Mouse (Mus musculus): ENCODE results near the gene Trafd1. TPM values are rescaled to one million over a fixed set of nuclear protein-coding genes. Genes with fewer than 3 reads are reported as not detected.
A peak's percentile ranks its signal among the peaks of the same experiment; 100 is the strongest.

Gene Trafd1
- total RNA-seq (2014; fragmentation: Nextera tagmentation): 13.2 and 16.0 TPM in 2 replicates
- 18.8 and 20.3 TPM in 2 replicates for total RNA-seq (2017)
- 15.2 and 17.5 TPM in 2 replicates for polyA plus RNA-seq (2012)

GRCm38 (mm10) chr5:121385461-121386119 is at the start of gene Trafd1:
Trafd1 (minus strand) TSS chr5:121385632.
- 0 out of 2 replicates have a peak, but pooled peaks cover 3% of the 10 kb centered on the region for H3K27me3 ChIP-seq (ENCODE audit: insufficient read depth, low read length)
- peaks cover 43% of the 10 kb centered on the region for H3K4me1 ChIP-seq (ENCODE audit: insufficient read depth, low read depth, low read length)
- H3K9me3 ChIP-seq (replicated peaks): peaks cover 6% of the 10 kb centered on the region
- H3K4me3 ChIP-seq (ENCODE audit: low read depth, low read length): peak within 1 kb of the TSS; percentile 78
- TF ChIP-seq GATA2 (IDR thresholded peaks at IDR 0.05; ENCODE audit: borderline replicate concordance, low read depth, low read length) (no peak), CTCF (IDR thresholded peaks at IDR 0.05; ENCODE audit: low read depth, low read length) (no peak), GATA1 (IDR thresholded peaks at IDR 0.05; ENCODE audit: borderline replicate concordance, low read length) (no peak), POLR2AphosphoS5 (IDR thresholded peaks at IDR 0.05; ENCODE audit: insufficient replicate concordance, low read depth, low read length) (no peak), TAL1 (conservative IDR thresholded peaks at IDR 0.05; ENCODE audit: low read depth, low read length) (no peak)
- DNase-seq (ENCODE audit: low spot score): peak; percentile 93
- H3K36me3 ChIP-seq (replicated peaks): peaks cover 26% of the 10 kb centered on the region
- ATAC-seq (ENCODE audit: extremely low read depth, insufficient number of reproducible peaks, low FRiP score, poor library complexity, severe bottlenecking): peak; percentile 95

- no peaks in the 10 kb centered on the region for H3K27me3 ChIP-seq (ENCODE audit: insufficient read depth, low read length)
- H3K4me3 ChIP-seq (ENCODE audit: low read depth, low read length): no peak overlapping the region
- H3K36me3 ChIP-seq (replicated peaks): peaks cover 99% of the 10 kb centered on the region
- no peak for TF ChIP-seq CTCF (IDR thresholded peaks at IDR 0.05; ENCODE audit: low read depth, low read length)
- TF ChIP-seq GATA2 (IDR thresholded peaks at IDR 0.05; ENCODE audit: borderline replicate concordance, low read depth, low read length): no peak
- no peak for TF ChIP-seq POLR2AphosphoS5 (IDR thresholded peaks at IDR 0.05; ENCODE audit: insufficient replicate concordance, low read depth, low read length)
- no peak for TF ChIP-seq TAL1 (conservative IDR thresholded peaks at IDR 0.05; ENCODE audit: low read depth, low read length)
- no peak for TF ChIP-seq GATA1 (IDR thresholded peaks at IDR 0.05; ENCODE audit: borderline replicate concordance, low read length)
- no peak for DNase-seq (ENCODE audit: low spot score)
- ATAC-seq (ENCODE audit: extremely low read depth, insufficient number of reproducible peaks, low FRiP score, poor library complexity, severe bottlenecking): no peak
- no peaks in the 10 kb centered on the region for H3K4me1 ChIP-seq (ENCODE audit: insufficient read depth, low read depth, low read length)
- no peaks in the 10 kb centered on the region for H3K9me3 ChIP-seq (replicated peaks)
Observed at GRCm38 (mm10) chr5:121428954-121429353, 43.5 kb upstream of the Trafd1 start.

DNA sequence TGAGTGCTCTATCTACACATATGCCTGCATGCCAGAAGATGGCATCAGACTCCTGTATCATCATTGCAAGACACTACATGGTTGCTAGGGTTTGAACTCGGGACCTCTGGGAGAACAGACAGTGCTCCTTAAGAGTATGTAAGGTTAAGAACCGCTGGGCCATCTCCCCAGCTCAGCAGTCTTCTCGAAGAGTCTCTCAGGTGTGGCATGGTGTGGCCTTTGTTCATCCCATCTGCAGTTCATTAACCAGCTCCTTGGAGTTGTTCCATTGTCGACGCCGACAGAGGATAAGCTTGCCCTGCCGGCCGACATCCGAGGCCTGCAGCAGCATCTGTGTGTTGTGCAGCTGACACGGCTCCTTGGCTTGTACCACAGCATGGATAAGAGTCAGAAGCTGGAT is 37.9 kb upstream of the Trafd1 start:
- H3K36me3 ChIP-seq (replicated peaks): peaks cover 99% of the 10 kb centered on the region
- no peaks in the 10 kb centered on the region for H3K27me3 ChIP-seq (ENCODE audit: insufficient read depth, low read length)
- DNase-seq (ENCODE audit: low spot score) (no peak), ATAC-seq (ENCODE audit: extremely low read depth, insufficient number of reproducible peaks, low FRiP score, poor library complexity, severe bottlenecking) (no peak)
- TF ChIP-seq GATA2 (IDR thresholded peaks at IDR 0.05; ENCODE audit: borderline replicate concordance, low read depth, low read length) (no peak), TAL1 (conservative IDR thresholded peaks at IDR 0.05; ENCODE audit: low read depth, low read length) (no peak), GATA1 (IDR thresholded peaks at IDR 0.05; ENCODE audit: borderline replicate concordance, low read length) (no peak), POLR2AphosphoS5 (IDR thresholded peaks at IDR 0.05; ENCODE audit: insufficient replicate concordance, low read depth, low read length) (no peak), CTCF (IDR thresholded peaks at IDR 0.05; ENCODE audit: low read depth, low read length) (no peak)
- 0 out of 2 replicates have a peak, but pooled peaks cover 9% of the 10 kb centered on the region for H3K4me1 ChIP-seq (ENCODE audit: insufficient read depth, low read depth, low read length)
- no peak overlapping the region for H3K4me3 ChIP-seq (ENCODE audit: low read depth, low read length)
- no peaks in the 10 kb centered on the region for H3K9me3 ChIP-seq (replicated peaks)

DNA sequence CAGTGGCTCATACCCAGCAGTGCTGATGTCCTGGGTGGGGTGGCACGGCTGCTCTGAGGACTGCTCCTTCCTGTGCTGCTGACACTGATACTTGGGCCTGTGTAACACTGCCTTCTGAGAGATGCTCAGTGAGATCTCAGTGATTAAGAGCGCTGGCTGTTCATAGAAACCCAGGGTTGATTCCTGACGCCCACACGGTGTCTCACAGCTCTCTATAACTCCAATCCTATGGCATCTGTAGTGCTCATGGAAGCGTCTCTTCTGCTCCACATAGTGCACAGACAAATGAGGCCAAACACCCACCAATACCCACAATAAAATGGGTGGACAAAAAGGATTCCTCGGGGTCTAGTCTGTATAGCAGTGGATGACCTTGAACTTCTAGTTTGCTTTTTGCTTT is 37.4 kb upstream of the Trafd1 start:
- H3K27me3 ChIP-seq (ENCODE audit: insufficient read depth, low read length): no peaks in the 10 kb centered on the region
- H3K4me1 ChIP-seq (ENCODE audit: insufficient read depth, low read depth, low read length): 0 out of 2 replicates have a peak, but pooled peaks cover 9% of the 10 kb centered on the region
- no peak overlapping the region for H3K4me3 ChIP-seq (ENCODE audit: low read depth, low read length)
- peaks cover 99% of the 10 kb centered on the region for H3K36me3 ChIP-seq (replicated peaks)
- ATAC-seq (ENCODE audit: extremely low read depth, insufficient number of reproducible peaks, low FRiP score, poor library complexity, severe bottlenecking) (no peak), DNase-seq (ENCODE audit: low spot score) (no peak)
- TF ChIP-seq CTCF (IDR thresholded peaks at IDR 0.05; ENCODE audit: low read depth, low read length) (no peak), TAL1 (conservative IDR thresholded peaks at IDR 0.05; ENCODE audit: low read depth, low read length) (no peak), GATA2 (IDR thresholded peaks at IDR 0.05; ENCODE audit: borderline replicate concordance, low read depth, low read length) (no peak), GATA1 (IDR thresholded peaks at IDR 0.05; ENCODE audit: borderline replicate concordance, low read length) (no peak)
- no peaks in the 10 kb centered on the region for H3K9me3 ChIP-seq (replicated peaks)

DNA sequence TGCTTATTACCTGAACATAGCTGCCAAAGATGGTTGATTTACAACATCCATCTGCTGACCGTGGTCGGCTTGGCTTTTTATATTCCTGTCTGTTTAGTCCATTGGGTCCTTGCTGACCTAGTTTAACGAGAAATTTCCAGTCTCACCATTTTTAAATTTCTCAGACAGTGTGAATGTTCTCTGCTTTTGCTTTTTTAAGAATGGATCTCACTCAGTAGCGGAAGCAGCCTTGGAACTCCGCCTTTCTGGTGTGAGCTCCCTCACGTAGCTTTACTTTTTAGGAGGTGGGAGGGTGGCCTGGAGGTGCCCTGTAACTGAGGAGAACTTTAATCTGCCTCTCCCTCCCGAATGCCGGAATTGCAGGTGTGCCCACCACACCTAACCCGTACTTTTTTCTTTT is 35.3 kb upstream of the Trafd1 start:
- no peak for TF ChIP-seq GATA1 (IDR thresholded peaks at IDR 0.05; ENCODE audit: borderline replicate concordance, low read length)
- no peak for TF ChIP-seq CTCF (IDR thresholded peaks at IDR 0.05; ENCODE audit: low read depth, low read length)
- no peak for TF ChIP-seq POLR2AphosphoS5 (IDR thresholded peaks at IDR 0.05; ENCODE audit: insufficient replicate concordance, low read depth, low read length)
- TF ChIP-seq GATA2 (IDR thresholded peaks at IDR 0.05; ENCODE audit: borderline replicate concordance, low read depth, low read length): no peak
- TF ChIP-seq TAL1 (conservative IDR thresholded peaks at IDR 0.05; ENCODE audit: low read depth, low read length): no peak
- no peak for ATAC-seq (ENCODE audit: extremely low read depth, insufficient number of reproducible peaks, low FRiP score, poor library complexity, severe bottlenecking)
- Histone ChIP-seq H3K27me3 (ENCODE audit: insufficient read depth, low read length) (no peaks in the 10 kb centered on the region), H3K4me3 (ENCODE audit: low read depth, low read length) (no peak overlapping the region), H3K4me1 (ENCODE audit: insufficient read depth, low read depth, low read length) (0 out of 2 replicates have a peak, but pooled peaks cover 9% of the 10 kb centered on the region), H3K9me3 (replicated peaks) (no peaks in the 10 kb centered on the region), H3K36me3 (replicated peaks) (peaks cover 99% of the 10 kb centered on the region)
- DNase-seq (ENCODE audit: low spot score): no peak

GRCm38 (mm10) chr5:121410975-121411374 is 25.5 kb upstream of the Trafd1 start:
- Histone ChIP-seq H3K36me3 (replicated peaks) (peaks cover 94% of the 10 kb centered on the region), H3K9me3 (replicated peaks) (no peaks in the 10 kb centered on the region), H3K4me1 (ENCODE audit: insufficient read depth, low read depth, low read length) (peaks cover 19% of the 10 kb centered on the region), H3K4me3 (ENCODE audit: low read depth, low read length) (no peak overlapping the region), H3K27me3 (ENCODE audit: insufficient read depth, low read length) (no peaks in the 10 kb centered on the region)
- DNase-seq (ENCODE audit: low spot score) (no peak), ATAC-seq (ENCODE audit: extremely low read depth, insufficient number of reproducible peaks, low FRiP score, poor library complexity, severe bottlenecking) (no peak)
- no peak for TF ChIP-seq TAL1 (conservative IDR thresholded peaks at IDR 0.05; ENCODE audit: low read depth, low read length)
- no peak for TF ChIP-seq GATA2 (IDR thresholded peaks at IDR 0.05; ENCODE audit: borderline replicate concordance, low read depth, low read length)
- no peak for TF ChIP-seq CTCF (IDR thresholded peaks at IDR 0.05; ENCODE audit: low read depth, low read length)
- no peak for TF ChIP-seq GATA1 (IDR thresholded peaks at IDR 0.05; ENCODE audit: borderline replicate concordance, low read length)
- no peak for TF ChIP-seq POLR2AphosphoS5 (IDR thresholded peaks at IDR 0.05; ENCODE audit: insufficient replicate concordance, low read depth, low read length)

Measured in G1E (cell line).